Mouse (Mus musculus): Measurements from ENCODE around the gene Vmn2r30. TPM values are rescaled to one million over a fixed set of nuclear protein-coding genes. Genes with fewer than 3 reads are reported as not detected.

The Vmn2r30 gene
- polyA plus RNA-seq, 1 experiment from 2014 or later, result not detected

Small RNA genes lying within 50 kb of the gene (microRNA-seq; reads per million reads assigned to microRNA genes)
- gene Mir5620, result 0.84 reads per million

Other genes starting within 250 kb of the Vmn2r30 start
- gene Zfp954, start 216.1 kb downstream of the Vmn2r30 start, polyA plus RNA-seq (2014; fragmentation: Nextera tagmentation; extraction: Ambion mirVana), result 6.8 and 9.2 TPM in 2 replicates
- 0.98 and 1.3 TPM in 2 replicates for gene Zfp773, start 200.9 kb downstream of the Vmn2r30 start, polyA plus RNA-seq (2014; fragmentation: Nextera tagmentation; extraction: Ambion mirVana)
- gene Zfp418, start 166.3 kb downstream of the Vmn2r30 start, polyA plus RNA-seq (2014; fragmentation: Nextera tagmentation; extraction: Ambion mirVana), result 1.2 and 1.6 TPM in 2 replicates
- 3.9 and 5.3 TPM in 2 replicates for gene Zfp772, start 127.6 kb downstream of the Vmn2r30 start, polyA plus RNA-seq (2014; fragmentation: Nextera tagmentation; extraction: Ambion mirVana)
- gene Vmn2r29, start 90.3 kb downstream of the Vmn2r30 start, polyA plus RNA-seq (2014; fragmentation: Nextera tagmentation; extraction: Ambion mirVana), result 0.14 TPM in 1 of 2 replicates, not detected in the other
- gene Gm45844, start 59.3 kb downstream of the Vmn2r30 start, polyA plus RNA-seq (2014; fragmentation: Nextera tagmentation; extraction: Ambion mirVana), result 1.9 and 2.3 TPM in 2 replicates
- gene Clcn4, start 36.8 kb downstream of the Vmn2r30 start, polyA plus RNA-seq (2014; fragmentation: Nextera tagmentation; extraction: Ambion mirVana), result 46.2 and 50.1 TPM in 2 replicates
- not detected in 2 replicates for gene Gm45783, start 37.0 kb upstream of the Vmn2r30 start, polyA plus RNA-seq (2014; fragmentation: Nextera tagmentation; extraction: Ambion mirVana)
- gene Vmn2r31, start 62.1 kb upstream of the Vmn2r30 start, polyA plus RNA-seq (2014; fragmentation: Nextera tagmentation; extraction: Ambion mirVana), result not detected in 2 replicates
- gene Vmn2r32, start 142.4 kb upstream of the Vmn2r30 start, polyA plus RNA-seq (2014; fragmentation: Nextera tagmentation; extraction: Ambion mirVana), result not detected in 2 replicates
- gene Vmn2r33, start 229.2 kb upstream of the Vmn2r30 start, polyA plus RNA-seq (2014; fragmentation: Nextera tagmentation; extraction: Ambion mirVana), result not detected in 2 replicates

Measured in heart, embryonic 14.5 days (tissue).